Mouse (Mus musculus) CH12.LX (cell line): Measurements from ENCODE around the gene Cys1. TPM values are rescaled to one million over a fixed set of nuclear protein-coding genes. Genes with fewer than 3 reads are reported as not detected.

Source experiments
- DNase-seq: peaks from one replicate; pipeline ENCODE4 v3.0.0-alpha.2; 2013; ENCODE audit errors: extremely low read depth
- H3K27ac ChIP-seq: 2 replicates; pipeline ENCODE4 v1.5.1; 2012; ENCODE audit warnings: low read depth, mild to moderate bottlenecking, control low read depth, moderate library complexity; ENCODE audit not compliant: insufficient read depth
- H3K27me3 ChIP-seq: replicated peaks from 2 replicates; pipeline ENCODE3; 2012; ENCODE audit warnings: inconsistent platforms
- H3K36me3 ChIP-seq, 2 experiments: replicated peaks in 1 of 2; 2 replicates each; pipeline versions ENCODE3 to v1.6.1; 2012; ENCODE audit warnings: inconsistent platforms in 1 of 2, low read length in 1 of 2, mild to moderate bottlenecking in 1 of 2, mixed read lengths in 1 of 2, moderate library complexity in 1 of 2; ENCODE audit not compliant: control insufficient read depth in 1 of 2, insufficient read depth in 1 of 2
- H3K4me1 ChIP-seq, 2 experiments: 2 replicates each; pipeline ENCODE4 v1.6.1; 2012; ENCODE audit warnings: inconsistent platforms in 1 of 2, moderate library complexity in 1 of 2; ENCODE audit not compliant: insufficient read depth in 2 of 2, control insufficient read depth in 1 of 2
- H3K4me2 ChIP-seq: 2 replicates; pipeline ENCODE4 v1.6.1; 2012; ENCODE audit warnings: low read depth, mild to moderate bottlenecking, control low read depth; ENCODE audit not compliant: poor library complexity, insufficient read depth, severe bottlenecking
- H3K4me3 ChIP-seq, 3 experiments: fragments of 150-350 bp in 1 of 3; sonication (generic) in 1 of 3; replicated peaks in 1 of 3; 2 replicates each; pipeline versions ENCODE3 to v1.5.1; 2011 to 2012; ENCODE audit warnings: low read depth in 2 of 3, low read length in 2 of 3, mild to moderate bottlenecking in 2 of 3, moderate library complexity in 2 of 3, control low read depth in 1 of 3, improper control_type of control experiment in 1 of 3, inconsistent platforms in 1 of 3, mixed read lengths in 1 of 3; ENCODE audit not compliant: poor library complexity in 1 of 3
- H3K79me2 ChIP-seq: replicated peaks from 2 replicates; pipeline ENCODE4 v1.6.1; 2012; ENCODE audit warnings: mild to moderate bottlenecking, moderate library complexity; ENCODE audit not compliant: control insufficient read depth, poor library complexity, insufficient read depth, severe bottlenecking; ENCODE audit errors: extremely low read depth
- H3K9ac ChIP-seq: 2 replicates; pipeline ENCODE4 v1.6.1; 2012; ENCODE audit warnings: low read depth, mild to moderate bottlenecking, control low read depth, moderate library complexity; ENCODE audit not compliant: insufficient read depth
- H3K9me3 ChIP-seq: replicated peaks from 2 replicates; pipeline ENCODE3; 2012; ENCODE audit warnings: low read length, inconsistent platforms, mixed read lengths
- CHD1 ChIP-seq: IDR thresholded peaks from 2 replicates; pipeline ENCODE4 v1.6.1; 2012; ENCODE audit warnings: low read depth, low read length, improper control_type of control experiment, inconsistent platforms
- CHD2 ChIP-seq: IDR thresholded peaks from 2 replicates; pipeline ENCODE4 v1.6.1; 2011; ENCODE audit warnings: low read length, improper control_type of control experiment
- CTCF ChIP-seq, 2 experiments: IDR thresholded peaks in 1 of 2; conservative IDR thresholded peaks in 1 of 2; 2 replicates each; pipeline ENCODE4 v1.5.1; 2011 to 2012; ENCODE audit warnings: low read depth in 2 of 2, low read length in 2 of 2, improper control_type of control experiment in 1 of 2, inconsistent platforms in 1 of 2, mild to moderate bottlenecking in 1 of 2, moderate library complexity in 1 of 2
- ELF1 ChIP-seq: IDR thresholded peaks from 2 replicates; pipeline ENCODE4 v1.6.1; 2014; ENCODE audit warnings: low read depth, mild to moderate bottlenecking, inconsistent platforms, low read length, improper control_type of control experiment
- EP300 ChIP-seq: IDR thresholded peaks from 2 replicates; pipeline ENCODE4 v1.6.1; 2011; ENCODE audit warnings: low read length, improper control_type of control experiment
- HCFC1 ChIP-seq: IDR thresholded peaks from 2 replicates; pipeline ENCODE4 v1.6.1; 2012; ENCODE audit warnings: low read depth, mild to moderate bottlenecking, inconsistent platforms, low read length, improper control_type of control experiment
- IRF4 ChIP-seq: IDR thresholded peaks from 2 replicates; pipeline ENCODE4 v1.6.1; 2014; ENCODE audit warnings: low read depth, mild to moderate bottlenecking, inconsistent platforms, low read length, improper control_type of control experiment
- KAT2A ChIP-seq: IDR thresholded peaks from 2 replicates; pipeline ENCODE4 v1.6.1; 2012; ENCODE audit warnings: low read length, improper control_type of control experiment, inconsistent platforms; ENCODE audit not compliant: insufficient replicate concordance
- MEF2A ChIP-seq: IDR thresholded peaks from 2 replicates; pipeline ENCODE4 v1.6.1; 2014; ENCODE audit warnings: low read depth, mild to moderate bottlenecking, inconsistent platforms, low read length, improper control_type of control experiment, borderline replicate concordance
- NRF1 ChIP-seq: IDR thresholded peaks from 2 replicates; pipeline ENCODE4 v1.6.1; 2014; ENCODE audit warnings: low read depth, mild to moderate bottlenecking, inconsistent platforms, low read length, improper control_type of control experiment, moderate library complexity
- POLR2A ChIP-seq: IDR thresholded peaks from 2 replicates; pipeline ENCODE4 v1.6.1; 2011; ENCODE audit warnings: low read depth, mild to moderate bottlenecking, improper control_type of control experiment, low read length
- POLR2AphosphoS2 ChIP-seq: IDR thresholded peaks from 2 replicates; pipeline ENCODE4 v1.6.1; 2011; ENCODE audit warnings: low read depth, low read length, improper control_type of control experiment
- RAD21 ChIP-seq: IDR thresholded peaks from 2 replicates; pipeline ENCODE4 v1.6.1; 2011; ENCODE audit warnings: low read depth, mild to moderate bottlenecking, low read length, improper control_type of control experiment, moderate library complexity
- RCOR1 ChIP-seq: conservative IDR thresholded peaks from 2 replicates; pipeline ENCODE4 v1.6.1; 2012; ENCODE audit warnings: low read depth, mild to moderate bottlenecking, inconsistent platforms, low read length, improper control_type of control experiment
- SIN3A ChIP-seq: IDR thresholded peaks from 2 replicates; pipeline ENCODE4 v1.6.1; 2012; ENCODE audit warnings: low read length, improper control_type of control experiment, inconsistent platforms
- SMC3 ChIP-seq: IDR thresholded peaks from 2 replicates; pipeline ENCODE4 v1.6.1; 2011; ENCODE audit warnings: low read depth, low read length, improper control_type of control experiment
- UBTF ChIP-seq: IDR thresholded peaks from 2 replicates; pipeline ENCODE4 v1.6.1; 2012; ENCODE audit warnings: low read depth, mild to moderate bottlenecking, inconsistent platforms, low read length, improper control_type of control experiment, moderate library complexity
- ZC3H11A ChIP-seq: IDR thresholded peaks from 2 replicates; pipeline ENCODE4 v1.6.1; 2012; ENCODE audit warnings: low read depth, mild to moderate bottlenecking, inconsistent platforms, low read length, improper control_type of control experiment
- ZKSCAN1 ChIP-seq: IDR thresholded peaks from 2 replicates; pipeline ENCODE4 v1.6.1; 2012; ENCODE audit warnings: low read depth, inconsistent platforms, low read length, improper control_type of control experiment, borderline replicate concordance
- ZMIZ1 ChIP-seq: IDR thresholded peaks from 2 replicates; pipeline ENCODE4 v1.6.1; 2012; ENCODE audit warnings: low read depth, mild to moderate bottlenecking, inconsistent platforms, low read length, improper control_type of control experiment
- dilution Hi-C: fragments of 300-500 bp; cut with MboI; formaldehyde crosslinking; loops from 2 replicates; pipeline ENCODE4 v1.14.3; 2020; ENCODE audit warnings: low sequenced_read_pairs; ENCODE audit not compliant: extremely low pct_unique_long_range_greater_than_20kb, extremely low pct_ligation_motif_present
- in situ Hi-C: fragments of 300-500 bp; cut with MboI; formaldehyde crosslinking; loops from 3 replicates; pipeline ENCODE4 v1.14.3; 2019; ENCODE audit warnings: low sequenced_read_pairs, low pct_ligation_motif_present, low pct_unique_long_range_greater_than_20kb, mixed read lengths
- polyA plus RNA-seq: library from polyadenylated mRNA; unstranded; fragments of >175 nt; gene quantifications from 2 replicates; pipeline ENCODE4 v1.2.1, GENCODE M21; 2012; ENCODE audit warnings: low read depth; ENCODE audit not compliant: insufficient read length
- total RNA-seq, 2 experiments: library from RNA; depleted of rRNA; stranded (reverse); fragments of 300-350 nt in 1 of 2; fragments of >200 nt in 1 of 2; gene quantifications; 2 replicates each; pipeline ENCODE4 v1.2.3; 2012 to 2014

The Cys1 gene
- total and polyA plus RNA-seq, 3 experiments, result not detected

DNA sequence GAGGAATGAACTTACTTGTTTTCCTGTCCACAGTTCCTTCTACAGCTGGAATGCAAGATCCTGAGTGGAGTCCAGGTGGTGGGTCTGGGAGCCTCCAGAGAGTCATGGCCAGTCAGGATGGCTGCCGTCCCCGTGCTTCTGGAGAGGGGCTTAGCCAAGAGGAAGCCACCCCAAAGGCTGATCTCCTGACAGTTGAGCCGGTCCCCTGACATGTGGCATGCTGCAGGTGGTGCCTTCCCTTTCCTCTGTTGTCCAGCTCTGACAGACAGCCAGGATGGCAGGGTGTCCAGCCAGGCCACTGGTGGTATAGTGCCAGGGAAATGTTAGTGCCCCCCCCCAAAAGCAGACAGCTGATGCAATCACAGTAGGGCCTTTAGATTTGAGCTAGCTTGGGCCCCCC is 16.9 kb upstream of the Cys1 start:
- DNase-seq, result no peak
- H3K4me3 ChIP-seq, result no peak overlapping the region
- H3K36me3 ChIP-seq, result peaks cover 0 to 11% of the 10 kb centered on the region in 2 experiments
- peaks cover 3 to 9% of the 10 kb centered on the region in 2 experiments; a peak in 3 of 4 replicates for H3K4me1 ChIP-seq
- no peak overlapping the region for H3K4me2 ChIP-seq
- in situ Hi-C loops, result loop anchor here (5.0 kb wide), 2 partner anchors 96 to 221 kb away; no protein-coding TSS in a partner anchor
- H3K27ac ChIP-seq, result no peak overlapping the region
- no peak overlapping the region for H3K9ac ChIP-seq
- dilution Hi-C loops, result no loop called here
- H3K27me3 ChIP-seq, result no peaks in the 10 kb centered on the region
- no peak for TF ChIP-seq POLR2AphosphoS2
- TF ChIP-seq UBTF, result no peak
- no peak for TF ChIP-seq ZKSCAN1
- no peak for TF ChIP-seq MEF2A
- no peak for TF ChIP-seq RCOR1
- no peak for TF ChIP-seq ZMIZ1
- TF ChIP-seq IRF4, result no peak
- no peak for TF ChIP-seq ZC3H11A
- TF ChIP-seq POLR2A, result no peak
- no peak for TF ChIP-seq CHD1
- no peak for TF ChIP-seq RAD21
- TF ChIP-seq CHD2, result no peak
- TF ChIP-seq EP300, result no peak
- TF ChIP-seq, all 38 proteins: peak for 0
- Histone ChIP-seq H3K9me3 (no peaks in the 10 kb centered on the region), H3K79me2 (no peaks in the 10 kb centered on the region)

DNA sequence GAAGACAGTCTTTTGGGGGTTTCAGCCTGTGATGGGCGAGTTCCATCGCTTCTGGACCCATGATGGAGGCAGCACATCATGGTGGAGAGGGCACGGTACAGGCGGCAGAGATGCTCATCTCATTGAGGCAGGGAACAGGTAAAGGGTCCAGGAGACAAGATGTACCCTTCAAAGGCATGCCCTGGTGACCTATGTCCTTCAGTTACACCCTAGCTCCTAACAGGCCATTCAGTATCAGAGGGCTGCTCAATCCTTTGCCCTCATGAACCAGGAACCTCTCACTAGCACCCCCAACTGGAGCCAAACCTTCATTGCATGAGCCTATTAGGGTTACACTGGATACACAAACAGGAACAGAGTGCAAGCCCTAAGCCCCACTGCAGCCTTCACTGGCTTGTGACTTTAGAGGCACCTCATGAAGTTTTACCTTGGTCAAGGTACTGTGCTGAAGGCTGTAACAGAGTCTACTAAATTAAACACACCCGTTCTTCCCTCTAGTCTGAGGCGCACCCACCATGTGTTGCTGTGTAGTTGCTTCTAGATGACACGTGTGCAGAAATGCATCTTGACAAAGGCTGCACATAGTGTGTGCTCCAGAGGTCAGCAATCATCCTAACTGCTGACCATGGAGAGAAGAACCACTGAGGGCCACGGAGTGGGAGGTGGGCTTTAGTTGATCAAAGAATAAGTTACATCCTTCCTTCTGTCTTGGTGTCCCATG is 16.0 kb upstream of the Cys1 start:
- Histone ChIP-seq H3K27me3 (no peaks in the 10 kb centered on the region), H3K36me3 (peaks cover 0 to 4% of the 10 kb centered on the region in 2 experiments), H3K27ac (no peak overlapping the region), H3K4me2 (peak overlapping the region; percentile 27; the same call in 1 of the 2 replicates), H3K9me3 (no peaks in the 10 kb centered on the region)
- DNase-seq, result peak; percentile 50
- dilution Hi-C loops, result no loop called here
- in situ Hi-C loops, result loop anchor here (5.0 kb wide), 2 partner anchors 95 to 220 kb away; no protein-coding TSS in a partner anchor
- TF ChIP-seq HCFC1 (no peak), RAD21 (peak; percentile 31), CTCF (conservative IDR thresholded peaks at IDR 0.05 in 1 of 2, IDR thresholded peaks at IDR 0.05 in 1 of 2; ENCODE audit: low read depth in 2 of 2, low read length in 2 of 2) (peak in 1 of 2 experiments; percentile 58; a peak in 2 of 4 replicates), POLR2AphosphoS2 (no peak), CHD2 (no peak), NRF1 (no peak), IRF4 (no peak), ZMIZ1 (no peak), POLR2A (no peak), SIN3A (no peak), ELF1 (no peak), UBTF (no peak), KAT2A (no peak), SMC3 (peak; percentile 31; the same call in 1 of the 2 replicates)
- TF ChIP-seq, all 38 proteins: peak for 3
- Histone ChIP-seq H3K4me1 (peaks cover 3 to 9% of the 10 kb centered on the region in 2 experiments; a peak in 3 of 4 replicates), H3K9ac (no peak overlapping the region), H3K79me2 (no peaks in the 10 kb centered on the region), H3K4me3 (no peak overlapping the region)
